Mouse (Mus musculus) megakaryocyte, embryonic 14.5 days (primary cell): ENCODE results near the gene Rpp40.

Source experiments
- FLI1 ChIP-seq: IDR thresholded peaks from 2 replicates; pipeline ENCODE4 v1.6.1; 2012; ENCODE audit warnings: low read length, inconsistent platforms, mixed read lengths
- GATA1 ChIP-seq: IDR thresholded peaks from 3 replicates; pipeline ENCODE4 v1.6.1; 2012; ENCODE audit warnings: mixed read lengths, low read length, inconsistent platforms, borderline replicate concordance

- TF ChIP-seq GATA1 (no peak), FLI1 (no peak)
These were observed 19.9 kb downstream of the Rpp40 start for GRCm38 (mm10) chr13:35886121-35886725.
